Mouse (Mus musculus) T-cell, adult 2 months (primary cell): ENCODE measurements around the gene Fkbp14.

Experiments used
- DNase-seq: peaks from one replicate; pipeline ENCODE4 v3.0.0; 2022; ENCODE audit warnings: low spot score

Gene Fkbp14

GRCm38 (mm10) chr6:54597208-54597607 lies at the start of gene Fkbp14:
Fkbp14 (minus strand) TSS chr6:54597308.
- no peak for DNase-seq

DNA sequence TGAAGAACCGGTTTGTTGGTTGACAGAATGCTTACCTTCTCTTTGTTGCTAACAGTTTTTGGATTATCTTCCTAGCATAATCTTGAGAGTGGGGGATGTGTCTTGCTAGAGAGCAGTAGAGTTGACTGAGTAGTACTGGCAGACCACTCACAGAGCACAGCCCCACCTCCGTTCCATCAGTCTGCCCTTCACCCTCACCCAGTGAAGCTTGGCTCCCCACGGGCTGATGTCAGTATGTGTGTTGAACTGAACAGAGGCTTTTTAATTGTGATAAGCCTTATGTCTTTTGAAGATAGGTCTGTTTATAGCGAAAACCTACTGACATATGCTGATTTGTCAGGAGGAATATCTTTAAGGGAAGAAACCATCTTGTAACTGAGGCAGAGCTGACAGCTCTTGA lies 46.1 kb upstream of the Fkbp14 start:
- no peak for DNase-seq

GRCm38 (mm10) chr6:54641953-54642352 lies 44.8 kb upstream of the Fkbp14 start:
- no peak for DNase-seq

DNA sequence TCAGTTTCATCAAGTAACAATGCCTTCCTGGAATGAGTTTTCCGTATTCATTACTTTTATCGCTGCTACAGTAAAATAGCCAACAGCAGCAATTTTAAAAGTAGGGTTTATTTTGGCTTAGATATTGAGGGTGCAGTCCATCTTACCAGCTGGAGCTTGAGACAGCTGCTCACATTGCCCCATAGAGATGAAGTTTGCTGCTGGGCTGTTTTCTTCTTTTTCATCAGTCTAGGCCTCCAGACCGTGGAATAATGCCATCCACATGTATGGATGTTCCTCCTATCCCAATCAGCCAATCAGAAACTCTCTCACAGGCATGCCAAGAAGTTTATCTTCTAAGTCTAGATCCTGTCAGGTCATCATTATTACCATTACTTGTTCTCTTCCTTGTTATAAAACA lies 42.8 kb upstream of the Fkbp14 start:
- no peak for DNase-seq

GRCm38 (mm10) chr6:54631462-54631861 lies 34.4 kb upstream of the Fkbp14 start:
- DNase-seq, result peak; percentile 37

DNA sequence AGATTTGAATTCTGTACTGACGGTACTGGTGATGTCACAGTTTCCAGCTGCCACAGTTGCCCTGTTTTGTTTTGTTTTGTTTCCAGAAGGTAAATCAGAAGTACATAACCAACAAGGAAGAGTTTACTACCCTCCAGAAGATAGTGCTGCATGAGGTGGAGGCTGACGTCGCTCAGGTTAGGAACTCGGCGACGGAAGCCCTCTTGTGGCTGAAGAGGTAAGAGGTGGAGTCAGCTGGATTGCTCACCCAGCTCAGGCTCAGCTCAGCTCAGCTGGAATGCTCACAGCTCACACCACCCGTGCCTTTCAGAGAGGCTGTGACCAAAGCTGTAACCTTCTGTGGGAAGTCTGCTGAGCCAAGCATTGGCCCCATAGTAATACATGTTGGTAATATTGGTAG lies 32.6 kb upstream of the Fkbp14 start:
- peak; percentile 32 for DNase-seq

GRCm38 (mm10) chr6:54628381-54628780 lies 31.3 kb upstream of the Fkbp14 start:
- no peak for DNase-seq

- DNase-seq, result no peak
Observed at GRCm38 (mm10) chr6:54620357-54620756, 23.2 kb upstream of the Fkbp14 start.

- DNase-seq, result no peak
Observed at GRCm38 (mm10) chr6:54619530-54619929, 22.4 kb upstream of the Fkbp14 start.

DNA sequence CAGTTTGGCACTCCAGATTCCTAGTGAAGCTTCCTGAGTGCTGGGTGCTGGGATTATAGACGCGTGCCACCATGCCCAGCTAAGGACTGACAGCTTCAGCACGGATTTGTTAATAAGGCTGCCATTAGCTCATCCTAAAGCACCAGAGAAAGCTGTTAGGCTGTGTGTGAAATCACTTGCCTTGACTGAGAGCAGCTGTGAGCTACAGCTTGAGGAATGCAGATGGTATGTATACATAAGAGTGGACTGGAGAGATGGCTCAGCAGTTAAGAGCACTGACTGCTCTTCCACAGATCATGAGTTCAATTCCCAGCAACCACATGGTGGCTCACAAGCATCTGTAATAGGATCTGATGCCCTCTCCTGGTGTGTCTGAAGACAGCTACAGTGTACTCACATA lies 20.3 kb upstream of the Fkbp14 start:
- DNase-seq, result no peak

GRCm38 (mm10) chr6:54606241-54606640 lies 9.1 kb upstream of the Fkbp14 start:
- DNase-seq, result no peak

- no peak for DNase-seq
Observed at GRCm38 (mm10) chr6:54604001-54604715, 7.0 kb upstream of the Fkbp14 start.

DNA sequence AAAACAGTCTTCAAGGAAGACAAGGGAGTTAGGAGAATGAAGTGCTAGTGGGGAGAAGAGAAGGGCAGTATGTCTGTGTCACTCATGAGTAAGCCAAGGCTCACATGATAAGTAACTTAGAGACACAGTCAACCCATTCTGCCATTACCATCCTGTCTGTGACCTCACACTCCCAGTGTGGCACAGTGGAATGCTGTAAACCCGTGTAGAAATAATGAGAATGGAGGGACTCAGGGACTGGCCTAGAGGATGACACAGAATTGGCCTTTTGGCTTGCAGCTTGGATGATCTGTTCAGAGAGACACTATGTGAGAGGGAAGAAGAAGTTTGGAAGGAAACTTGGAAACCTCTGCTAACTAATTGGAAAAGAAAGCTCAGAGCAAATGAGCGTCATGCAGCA lies 5.8 kb upstream of the Fkbp14 start:
- no peak for DNase-seq

GRCm38 (mm10) chr6:54600681-54601347 lies 3.7 kb upstream of the Fkbp14 start:
- no peak for DNase-seq

- DNase-seq, result no peak
Observed at GRCm38 (mm10) chr6:54597711-54598110, 603 bp upstream of the Fkbp14 start.

DNA sequence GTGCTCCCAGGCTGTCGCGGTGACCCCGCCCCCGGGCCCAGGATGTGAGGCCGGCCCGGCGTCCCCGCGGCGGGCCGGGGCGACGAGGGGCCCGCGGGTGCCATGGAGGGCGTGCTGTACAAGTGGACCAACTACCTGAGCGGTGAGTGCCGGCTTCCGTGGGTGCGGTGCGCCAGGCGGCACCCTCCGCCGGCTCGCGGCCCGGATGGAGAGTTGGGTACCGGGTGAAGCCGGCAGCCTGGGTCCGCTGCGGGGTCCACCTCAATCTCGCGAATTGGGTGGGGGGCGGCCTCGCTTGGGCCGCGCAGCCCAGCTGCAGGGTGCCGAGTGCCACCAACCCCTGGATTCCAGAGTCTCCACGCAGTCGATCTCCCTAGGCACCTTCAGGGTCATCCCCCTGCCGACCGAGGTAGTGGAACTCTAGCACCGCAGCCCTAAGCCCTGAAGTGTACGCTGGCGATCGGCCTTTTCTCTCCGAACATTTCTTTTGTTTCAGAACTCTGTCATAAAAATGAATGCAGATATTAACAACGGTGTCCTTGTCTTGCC lies 1.7 kb downstream of the Fkbp14 start:
- DNase-seq, result no peak

DNA sequence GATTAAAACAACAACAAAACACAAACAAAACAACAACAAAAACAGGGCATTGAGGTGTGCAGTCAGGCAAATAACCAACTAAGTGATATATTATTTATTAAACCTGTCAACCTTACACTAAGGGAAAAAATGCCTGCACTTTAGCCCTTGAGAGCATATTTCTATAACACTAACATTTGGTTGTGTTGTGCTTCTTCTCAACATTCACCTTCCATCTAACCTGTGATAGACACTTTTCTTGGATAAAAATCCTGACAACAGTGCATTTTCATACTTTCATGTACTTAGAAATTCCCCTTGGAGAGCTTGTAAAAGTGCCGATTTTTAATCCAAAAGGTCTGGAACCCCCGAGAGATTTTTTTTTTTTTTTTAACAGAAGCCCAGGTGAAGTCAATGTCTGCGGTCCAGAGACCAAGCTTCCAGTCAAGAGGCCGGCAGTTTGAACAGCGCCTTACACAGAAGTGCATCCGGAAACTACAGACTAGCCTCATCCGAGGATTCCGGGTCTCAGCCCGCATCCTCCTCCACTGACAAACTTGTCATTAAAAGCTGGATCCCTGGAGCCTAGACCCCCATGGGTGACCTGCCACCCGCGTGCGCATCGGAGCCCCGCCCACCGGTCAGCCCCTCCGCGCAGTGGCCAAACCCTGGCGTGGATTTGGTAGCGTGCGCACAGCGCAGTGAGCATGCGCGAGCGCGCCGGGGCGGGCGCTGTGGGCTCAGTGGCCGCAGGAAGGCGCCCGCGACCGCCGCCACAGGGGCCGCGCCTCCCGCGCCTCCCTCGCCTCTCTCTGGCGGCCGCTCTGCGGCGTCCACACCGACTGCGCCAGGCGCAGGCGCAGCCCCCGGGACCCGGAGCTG lies 2.4 kb downstream of the Fkbp14 start, which contains the start of gene Plekha8:
TSS of gene Plekha8 (plus strand) at position 643 of the 861 bp plus-strand sequence.
- peak; percentile 78 for DNase-seq

DNA sequence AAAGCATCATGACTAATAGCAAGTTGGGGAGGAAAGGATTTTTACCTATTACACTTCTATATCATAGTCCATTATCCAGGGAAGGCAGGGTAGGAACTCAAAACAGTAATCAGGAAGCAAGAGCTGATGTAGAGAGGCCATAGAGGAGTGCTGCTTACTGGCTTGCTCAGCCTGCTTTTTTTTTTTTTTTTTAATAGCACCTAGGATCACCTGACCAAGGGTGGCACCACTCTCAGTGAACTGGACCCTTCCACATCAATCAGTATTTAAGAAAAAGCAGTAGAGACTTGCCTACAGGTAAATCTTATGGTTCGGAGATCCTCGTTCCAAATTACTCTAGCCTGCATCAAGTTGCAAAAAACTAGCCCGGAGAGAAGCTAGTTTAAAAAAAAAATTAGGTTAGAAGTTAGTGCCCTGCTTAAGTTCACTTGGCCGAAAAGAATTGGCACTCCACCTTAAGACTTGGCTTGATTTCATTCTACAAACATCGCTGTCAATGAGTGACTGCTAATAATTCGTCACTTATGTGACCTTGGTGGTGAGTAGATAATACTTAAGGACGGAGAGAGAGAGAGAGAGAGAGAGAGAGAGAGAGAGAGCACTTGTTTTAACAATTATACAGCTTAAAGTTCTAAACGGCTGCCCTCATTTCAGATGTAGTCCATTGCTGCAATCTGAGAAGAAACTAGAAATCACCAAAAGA lies 3.2 kb downstream of the Fkbp14 start:
- DNase-seq, result no peak

DNA sequence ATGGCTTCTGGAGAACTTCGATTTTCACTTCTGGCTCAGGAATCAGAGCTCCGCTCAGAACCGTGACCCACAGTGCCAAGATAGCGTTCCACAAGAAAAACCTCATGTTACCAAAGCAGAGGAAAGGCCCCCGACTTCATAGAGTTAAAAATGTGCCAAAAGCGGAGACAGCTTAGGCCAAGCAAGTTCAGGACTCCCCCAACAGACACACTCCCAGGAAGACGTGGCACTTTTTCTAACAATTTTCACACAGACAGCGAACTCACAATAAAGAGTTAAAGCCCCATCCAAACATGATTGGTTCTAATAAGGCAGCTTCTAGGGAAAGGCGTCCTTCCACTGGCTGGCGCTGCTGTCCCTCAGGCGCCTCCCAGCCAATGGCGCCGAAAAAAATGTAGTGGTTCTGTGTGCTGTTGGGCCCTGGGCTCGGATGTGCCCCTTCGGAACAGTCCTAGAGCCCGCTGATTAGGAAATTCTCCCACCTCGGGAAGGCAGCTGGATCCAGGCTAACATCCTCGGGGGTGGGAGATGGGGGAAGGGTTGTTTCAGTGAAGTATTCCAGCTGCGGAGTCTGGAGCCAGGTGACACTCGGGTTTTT lies 4.1 kb downstream of the Fkbp14 start:
- peak; percentile 80 for DNase-seq

- DNase-seq, result no peak
Observed at GRCm38 (mm10) chr6:54591778-54592177, 5.3 kb downstream of the Fkbp14 start.

GRCm38 (mm10) chr6:54590691-54591090 lies 6.4 kb downstream of the Fkbp14 start:
- DNase-seq, result no peak
